Mouse (Mus musculus): ENCODE results near the gene Nol8. TPM values are rescaled to one million over a fixed set of nuclear protein-coding genes. Genes with fewer than 3 reads are reported as not detected.
A peak's percentile ranks its signal among the peaks of the same experiment; 100 is the strongest.

The Nol8 gene
- polyA plus RNA-seq, 1 experiment from 2014 or later: 22.0 TPM

DNA sequence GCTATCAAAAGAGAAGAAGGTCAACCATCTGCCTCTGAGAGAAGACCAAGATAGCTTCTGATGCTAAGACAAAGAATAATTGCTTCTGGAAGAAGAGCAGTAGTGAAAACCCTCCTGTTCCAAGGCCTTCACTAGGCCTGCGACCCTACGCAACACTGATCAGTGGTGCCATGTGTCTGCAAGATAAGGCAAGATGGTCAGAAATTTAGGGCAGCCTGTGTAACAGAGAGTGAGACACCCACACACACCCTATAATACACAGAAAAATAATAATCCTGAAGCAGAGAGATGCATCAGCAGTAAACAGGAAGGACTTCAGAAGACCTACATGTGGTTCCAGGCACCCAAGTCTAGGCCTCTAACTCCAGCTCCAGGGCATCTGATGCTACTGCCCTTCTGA, 12.9 kb upstream of the Nol8 start:
- Histone ChIP-seq H3K4me1 (ENCODE audit: control insufficient read depth, insufficient read depth, low read length) (no peaks in the 10 kb centered on the region), H3K4me2 (replicated peaks; ENCODE audit: low read depth, low read length) (no peak overlapping the region), H3K4me3 (ENCODE audit: low read length) (no peak overlapping the region), H3K27ac (ENCODE audit: low read depth, low read length) (no peak overlapping the region), H3K9ac (ENCODE audit: low read depth, low read length) (no peak overlapping the region), H3K36me3 (ENCODE audit: control insufficient read depth, insufficient read depth, low read length) (no peaks in the 10 kb centered on the region; the same call in 1 of the 2 replicates), H3K27me3 (ENCODE audit: control insufficient read depth, insufficient read depth, low read length) (no peaks in the 10 kb centered on the region), H3K9me3 (ENCODE audit: control insufficient read depth, low read length) (no peaks in the 10 kb centered on the region)
- no peak for ATAC-seq (ENCODE audit: low FRiP score, low TSS enrichment)
- WGBS: 92% methylated on average over 2 of the region's 2 CpGs

- Histone ChIP-seq H3K9me3 (ENCODE audit: control insufficient read depth, low read length) (no peaks in the 10 kb centered on the region), H3K4me3 (ENCODE audit: low read length) (no peak overlapping the region)
- WGBS: 69% methylated on average over 6 of the region's 6 CpGs
Measured at GRCm38 (mm10) chr13:49642650-49643049, 10.2 kb upstream of the Nol8 start.

GRCm38 (mm10) chr13:49643669-49644362, 9.1 kb upstream of the Nol8 start:
- Histone ChIP-seq H3K4me2 (replicated peaks; ENCODE audit: low read depth, low read length) (no peak overlapping the region), H3K27ac (ENCODE audit: low read depth, low read length) (no peak overlapping the region), H3K4me3 (ENCODE audit: low read length) (no peak overlapping the region), H3K4me1 (ENCODE audit: control insufficient read depth, insufficient read depth, low read length) (no peaks in the 10 kb centered on the region), H3K36me3 (ENCODE audit: control insufficient read depth, insufficient read depth, low read length) (no peaks in the 10 kb centered on the region; the same call in 1 of the 2 replicates), H3K9ac (ENCODE audit: low read depth, low read length) (no peak overlapping the region), H3K27me3 (ENCODE audit: control insufficient read depth, insufficient read depth, low read length) (no peaks in the 10 kb centered on the region), H3K9me3 (ENCODE audit: control insufficient read depth, low read length) (no peaks in the 10 kb centered on the region)
- no peak for ATAC-seq (ENCODE audit: low FRiP score, low TSS enrichment)

More at GRCm38 (mm10) chr13:49642650-49643049, 10.2 kb upstream of the Nol8 start:
- Histone ChIP-seq H3K9ac (ENCODE audit: low read depth, low read length) (no peak overlapping the region), H3K4me2 (replicated peaks; ENCODE audit: low read depth, low read length) (no peak overlapping the region), H3K36me3 (ENCODE audit: control insufficient read depth, insufficient read depth, low read length) (no peaks in the 10 kb centered on the region; the same call in 1 of the 2 replicates), H3K27ac (ENCODE audit: low read depth, low read length) (no peak overlapping the region), H3K27me3 (ENCODE audit: control insufficient read depth, insufficient read depth, low read length) (no peaks in the 10 kb centered on the region), H3K4me1 (ENCODE audit: control insufficient read depth, insufficient read depth, low read length) (no peaks in the 10 kb centered on the region)
- ATAC-seq (ENCODE audit: low FRiP score, low TSS enrichment): no peak

- no peak overlapping the region for H3K9ac ChIP-seq (ENCODE audit: low read depth, low read length)
- H3K27ac ChIP-seq (ENCODE audit: low read depth, low read length): no peak overlapping the region
- no peaks in the 10 kb centered on the region for H3K4me1 ChIP-seq (ENCODE audit: control insufficient read depth, insufficient read depth, low read length)
- 71% methylated on average over 2 of the region's 2 CpGs for whole genome bisulfite sequencing
- no peaks in the 10 kb centered on the region for H3K27me3 ChIP-seq (ENCODE audit: control insufficient read depth, insufficient read depth, low read length)
- no peaks in the 10 kb centered on the region; the same call in 1 of the 2 replicates for H3K36me3 ChIP-seq (ENCODE audit: control insufficient read depth, insufficient read depth, low read length)
- no peak for ATAC-seq (ENCODE audit: low FRiP score, low TSS enrichment)
- no peak overlapping the region for H3K4me3 ChIP-seq (ENCODE audit: low read length)
- no peaks in the 10 kb centered on the region for H3K9me3 ChIP-seq (ENCODE audit: control insufficient read depth, low read length)
- H3K4me2 ChIP-seq (replicated peaks; ENCODE audit: low read depth, low read length): no peak overlapping the region
Measured at GRCm38 (mm10) chr13:49644731-49645529, 7.9 kb upstream of the Nol8 start.

GRCm38 (mm10) chr13:49646019-49646418, 6.9 kb upstream of the Nol8 start:
- Histone ChIP-seq H3K27ac (ENCODE audit: low read depth, low read length) (no peak overlapping the region), H3K4me1 (ENCODE audit: control insufficient read depth, insufficient read depth, low read length) (no peaks in the 10 kb centered on the region), H3K9ac (ENCODE audit: low read depth, low read length) (no peak overlapping the region), H3K36me3 (ENCODE audit: control insufficient read depth, insufficient read depth, low read length) (no peaks in the 10 kb centered on the region; the same call in 1 of the 2 replicates), H3K9me3 (ENCODE audit: control insufficient read depth, low read length) (no peaks in the 10 kb centered on the region), H3K4me3 (ENCODE audit: low read length) (no peak overlapping the region), H3K4me2 (replicated peaks; ENCODE audit: low read depth, low read length) (no peak overlapping the region), H3K27me3 (ENCODE audit: control insufficient read depth, insufficient read depth, low read length) (no peaks in the 10 kb centered on the region)
- WGBS: 80% methylated on average over 1 of the region's 1 CpGs
- no peak for ATAC-seq (ENCODE audit: low FRiP score, low TSS enrichment)

DNA sequence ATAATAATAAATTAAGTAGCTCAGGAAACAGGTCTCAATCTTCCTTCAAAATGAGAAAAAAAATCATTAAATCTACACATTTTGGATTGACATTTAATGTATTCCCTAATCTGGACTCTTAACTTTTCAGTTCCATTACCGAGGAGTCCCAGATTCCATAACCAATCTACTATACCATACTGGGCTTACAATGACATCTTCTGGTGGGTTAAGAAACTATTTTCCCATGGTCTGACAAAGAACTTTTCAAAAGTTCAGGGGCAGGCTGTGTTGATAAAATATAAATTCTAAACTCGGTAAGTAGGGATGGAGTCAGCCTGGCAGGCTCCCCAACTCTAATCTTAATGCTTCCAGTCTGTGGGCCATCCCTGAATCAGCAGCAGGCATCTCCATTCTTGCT, 1.7 kb upstream of the Nol8 start:
- no peaks in the 10 kb centered on the region for H3K27me3 ChIP-seq (ENCODE audit: control insufficient read depth, insufficient read depth, low read length)
- peak overlapping the region; percentile 72; the same call in 1 of the 2 replicates for H3K4me2 ChIP-seq (replicated peaks; ENCODE audit: low read depth, low read length)
- no peak overlapping the region for H3K4me3 ChIP-seq (ENCODE audit: low read length)
- no peak overlapping the region for H3K9ac ChIP-seq (ENCODE audit: low read depth, low read length)
- H3K27ac ChIP-seq (ENCODE audit: low read depth, low read length): no peak overlapping the region
- H3K9me3 ChIP-seq (ENCODE audit: control insufficient read depth, low read length): no peaks in the 10 kb centered on the region
- peaks cover under 1% of the 10 kb centered on the region; the same call in 1 of the 2 replicates for H3K36me3 ChIP-seq (ENCODE audit: control insufficient read depth, insufficient read depth, low read length)
- H3K4me1 ChIP-seq (ENCODE audit: control insufficient read depth, insufficient read depth, low read length): 0 out of 2 replicates have a peak, but pooled peaks cover 6% of the 10 kb centered on the region
- WGBS: 53% methylated on average over 2 of the region's 2 CpGs
- no peak for ATAC-seq (ENCODE audit: low FRiP score, low TSS enrichment)

GRCm38 (mm10) chr13:49651781-49652351, 1.0 kb upstream of the Nol8 start:
- Histone ChIP-seq H3K27ac (ENCODE audit: low read depth, low read length) (no peak overlapping the region), H3K9me3 (ENCODE audit: control insufficient read depth, low read length) (no peaks in the 10 kb centered on the region), H3K9ac (ENCODE audit: low read depth, low read length) (peak overlapping the region; percentile 70), H3K36me3 (ENCODE audit: control insufficient read depth, insufficient read depth, low read length) (peaks cover 5% of the 10 kb centered on the region; the same call in 1 of the 2 replicates), H3K4me3 (ENCODE audit: low read length) (peak overlapping the region; percentile 85), H3K4me2 (replicated peaks; ENCODE audit: low read depth, low read length) (peak overlapping the region; percentile 72), H3K27me3 (ENCODE audit: control insufficient read depth, insufficient read depth, low read length) (no peaks in the 10 kb centered on the region), H3K4me1 (ENCODE audit: control insufficient read depth, insufficient read depth, low read length) (0 out of 2 replicates have a peak, but pooled peaks cover 6% of the 10 kb centered on the region)
- WGBS: 3% methylated on average over 4 of the region's 4 CpGs
- ATAC-seq (ENCODE audit: low FRiP score, low TSS enrichment): no peak

GRCm38 (mm10) chr13:49653180-49653541, 283 bp downstream of the Nol8 start:
- Histone ChIP-seq H3K27ac (ENCODE audit: low read depth, low read length) (0 out of 2 replicates have a peak overlapping the region, but pooled peaks have one; percentile 47), H3K4me2 (replicated peaks; ENCODE audit: low read depth, low read length) (peak overlapping the region; percentile 77), H3K4me1 (ENCODE audit: control insufficient read depth, insufficient read depth, low read length) (0 out of 2 replicates have a peak, but pooled peaks cover 6% of the 10 kb centered on the region), H3K9me3 (ENCODE audit: control insufficient read depth, low read length) (no peaks in the 10 kb centered on the region), H3K9ac (ENCODE audit: low read depth, low read length) (peak overlapping the region; percentile 67), H3K27me3 (ENCODE audit: control insufficient read depth, insufficient read depth, low read length) (no peaks in the 10 kb centered on the region), H3K36me3 (ENCODE audit: control insufficient read depth, insufficient read depth, low read length) (peaks cover 12% of the 10 kb centered on the region; the same call in 1 of the 2 replicates), H3K4me3 (ENCODE audit: low read length) (peak overlapping the region; percentile 85)
- peak; percentile 77 for ATAC-seq (ENCODE audit: low FRiP score, low TSS enrichment)
- WGBS: under 1% methylated on average over 16 of the region's 16 CpGs
